Mouse (Mus musculus) CH12.LX (cell line): Measurements from ENCODE around the gene Gm21964. TPM values are rescaled to one million over a fixed set of nuclear protein-coding genes. Genes with fewer than 3 reads are reported as not detected.
A peak's percentile ranks its signal among the peaks of the same experiment; 100 is the strongest.

Source experiments
- DNase-seq: peaks from one replicate; pipeline ENCODE4 v3.0.0-alpha.2; 2013; ENCODE audit errors: extremely low read depth
- H3K27ac ChIP-seq: 2 replicates; pipeline ENCODE4 v1.5.1; 2012; ENCODE audit warnings: low read depth, mild to moderate bottlenecking, control low read depth, moderate library complexity; ENCODE audit not compliant: insufficient read depth
- H3K27me3 ChIP-seq: replicated peaks from 2 replicates; pipeline ENCODE3; 2012; ENCODE audit warnings: inconsistent platforms
- H3K36me3 ChIP-seq, 2 experiments: replicated peaks in 1 of 2; 2 replicates each; pipeline versions ENCODE3 to v1.6.1; 2012; ENCODE audit warnings: inconsistent platforms in 1 of 2, low read length in 1 of 2, mild to moderate bottlenecking in 1 of 2, mixed read lengths in 1 of 2, moderate library complexity in 1 of 2; ENCODE audit not compliant: control insufficient read depth in 1 of 2, insufficient read depth in 1 of 2
- H3K4me1 ChIP-seq, 2 experiments: 2 replicates each; pipeline ENCODE4 v1.6.1; 2012; ENCODE audit warnings: inconsistent platforms in 1 of 2, moderate library complexity in 1 of 2; ENCODE audit not compliant: insufficient read depth in 2 of 2, control insufficient read depth in 1 of 2
- H3K4me2 ChIP-seq: 2 replicates; pipeline ENCODE4 v1.6.1; 2012; ENCODE audit warnings: low read depth, mild to moderate bottlenecking, control low read depth; ENCODE audit not compliant: poor library complexity, insufficient read depth, severe bottlenecking
- H3K4me3 ChIP-seq, 3 experiments: fragments of 150-350 bp in 1 of 3; sonication (generic) in 1 of 3; replicated peaks in 1 of 3; 2 replicates each; pipeline versions ENCODE3 to v1.5.1; 2011 to 2012; ENCODE audit warnings: low read depth in 2 of 3, low read length in 2 of 3, mild to moderate bottlenecking in 2 of 3, moderate library complexity in 2 of 3, control low read depth in 1 of 3, improper control_type of control experiment in 1 of 3, inconsistent platforms in 1 of 3, mixed read lengths in 1 of 3; ENCODE audit not compliant: poor library complexity in 1 of 3
- H3K79me2 ChIP-seq: replicated peaks from 2 replicates; pipeline ENCODE4 v1.6.1; 2012; ENCODE audit warnings: mild to moderate bottlenecking, moderate library complexity; ENCODE audit not compliant: control insufficient read depth, poor library complexity, insufficient read depth, severe bottlenecking; ENCODE audit errors: extremely low read depth
- H3K9ac ChIP-seq: 2 replicates; pipeline ENCODE4 v1.6.1; 2012; ENCODE audit warnings: low read depth, mild to moderate bottlenecking, control low read depth, moderate library complexity; ENCODE audit not compliant: insufficient read depth
- H3K9me3 ChIP-seq: replicated peaks from 2 replicates; pipeline ENCODE3; 2012; ENCODE audit warnings: low read length, inconsistent platforms, mixed read lengths
- BHLHE40 ChIP-seq: IDR thresholded peaks from 2 replicates; pipeline ENCODE4 v1.6.1; 2011; ENCODE audit warnings: mild to moderate bottlenecking, low read depth, low read length, improper control_type of control experiment
- CHD1 ChIP-seq: IDR thresholded peaks from 2 replicates; pipeline ENCODE4 v1.6.1; 2012; ENCODE audit warnings: low read depth, low read length, improper control_type of control experiment, inconsistent platforms
- CHD2 ChIP-seq: IDR thresholded peaks from 2 replicates; pipeline ENCODE4 v1.6.1; 2011; ENCODE audit warnings: low read length, improper control_type of control experiment
- CTCF ChIP-seq, 2 experiments: IDR thresholded peaks in 1 of 2; conservative IDR thresholded peaks in 1 of 2; 2 replicates each; pipeline ENCODE4 v1.5.1; 2011 to 2012; ENCODE audit warnings: low read depth in 2 of 2, low read length in 2 of 2, improper control_type of control experiment in 1 of 2, inconsistent platforms in 1 of 2, mild to moderate bottlenecking in 1 of 2, moderate library complexity in 1 of 2
- E2F4 ChIP-seq: IDR thresholded peaks from 2 replicates; pipeline ENCODE4 v1.6.1; 2011; ENCODE audit warnings: low read depth, low read length, improper control_type of control experiment; ENCODE audit not compliant: insufficient replicate concordance
- ELF1 ChIP-seq: IDR thresholded peaks from 2 replicates; pipeline ENCODE4 v1.6.1; 2014; ENCODE audit warnings: low read depth, mild to moderate bottlenecking, inconsistent platforms, low read length, improper control_type of control experiment
- EP300 ChIP-seq: IDR thresholded peaks from 2 replicates; pipeline ENCODE4 v1.6.1; 2011; ENCODE audit warnings: low read length, improper control_type of control experiment
- ETS1 ChIP-seq: conservative IDR thresholded peaks from 2 replicates; pipeline ENCODE4 v1.6.1; 2012; ENCODE audit warnings: low read depth, mild to moderate bottlenecking, inconsistent platforms, low read length, improper control_type of control experiment, moderate library complexity
- GABPA ChIP-seq: IDR thresholded peaks from 2 replicates; pipeline ENCODE4 v1.6.1; 2012; ENCODE audit warnings: low read depth, low read length, improper control_type of control experiment, inconsistent platforms; ENCODE audit not compliant: insufficient replicate concordance
- IRF4 ChIP-seq: IDR thresholded peaks from 2 replicates; pipeline ENCODE4 v1.6.1; 2014; ENCODE audit warnings: low read depth, mild to moderate bottlenecking, inconsistent platforms, low read length, improper control_type of control experiment
- JUN ChIP-seq: IDR thresholded peaks from 2 replicates; pipeline ENCODE4 v1.6.1; 2011; ENCODE audit warnings: low read depth, mild to moderate bottlenecking, low read length, improper control_type of control experiment, moderate library complexity; ENCODE audit not compliant: insufficient read depth
- MAFK ChIP-seq: IDR thresholded peaks from 2 replicates; pipeline ENCODE4 v1.6.1; 2011; ENCODE audit warnings: low read length, improper control_type of control experiment; ENCODE audit not compliant: insufficient replicate concordance
- MAX ChIP-seq: IDR thresholded peaks from 2 replicates; pipeline ENCODE4 v1.6.1; 2011; ENCODE audit warnings: low read length, improper control_type of control experiment
- MAZ ChIP-seq: IDR thresholded peaks from 2 replicates; pipeline ENCODE4 v1.6.1; 2012; ENCODE audit warnings: low read depth, mild to moderate bottlenecking, inconsistent platforms, low read length, improper control_type of control experiment, moderate library complexity
- MEF2A ChIP-seq: IDR thresholded peaks from 2 replicates; pipeline ENCODE4 v1.6.1; 2014; ENCODE audit warnings: low read depth, mild to moderate bottlenecking, inconsistent platforms, low read length, improper control_type of control experiment, borderline replicate concordance
- MYC ChIP-seq: IDR thresholded peaks from 2 replicates; pipeline ENCODE4 v1.6.1; 2011; ENCODE audit warnings: low read depth, mild to moderate bottlenecking, improper control_type of control experiment, low read length
- NELFE ChIP-seq: IDR thresholded peaks from 2 replicates; pipeline ENCODE4 v1.6.1; 2011; ENCODE audit warnings: low read depth, low read length, improper control_type of control experiment
- PAX5 ChIP-seq: IDR thresholded peaks from 2 replicates; pipeline ENCODE4 v1.6.1; 2012; ENCODE audit warnings: low read length, inconsistent platforms, mixed read lengths
- POLR2AphosphoS2 ChIP-seq: IDR thresholded peaks from 2 replicates; pipeline ENCODE4 v1.6.1; 2011; ENCODE audit warnings: low read depth, low read length, improper control_type of control experiment
- RAD21 ChIP-seq: IDR thresholded peaks from 2 replicates; pipeline ENCODE4 v1.6.1; 2011; ENCODE audit warnings: low read depth, mild to moderate bottlenecking, low read length, improper control_type of control experiment, moderate library complexity
- RCOR1 ChIP-seq: conservative IDR thresholded peaks from 2 replicates; pipeline ENCODE4 v1.6.1; 2012; ENCODE audit warnings: low read depth, mild to moderate bottlenecking, inconsistent platforms, low read length, improper control_type of control experiment
- SMC3 ChIP-seq: IDR thresholded peaks from 2 replicates; pipeline ENCODE4 v1.6.1; 2011; ENCODE audit warnings: low read depth, low read length, improper control_type of control experiment
- TCF12 ChIP-seq: IDR thresholded peaks from 2 replicates; pipeline ENCODE4 v1.6.1; 2014; ENCODE audit warnings: low read depth, mild to moderate bottlenecking, inconsistent platforms, low read length, improper control_type of control experiment
- UBTF ChIP-seq: IDR thresholded peaks from 2 replicates; pipeline ENCODE4 v1.6.1; 2012; ENCODE audit warnings: low read depth, mild to moderate bottlenecking, inconsistent platforms, low read length, improper control_type of control experiment, moderate library complexity
- ZC3H11A ChIP-seq: IDR thresholded peaks from 2 replicates; pipeline ENCODE4 v1.6.1; 2012; ENCODE audit warnings: low read depth, mild to moderate bottlenecking, inconsistent platforms, low read length, improper control_type of control experiment
- ZKSCAN1 ChIP-seq: IDR thresholded peaks from 2 replicates; pipeline ENCODE4 v1.6.1; 2012; ENCODE audit warnings: low read depth, inconsistent platforms, low read length, improper control_type of control experiment, borderline replicate concordance
- dilution Hi-C: fragments of 300-500 bp; cut with MboI; formaldehyde crosslinking; loops from 2 replicates; pipeline ENCODE4 v1.14.3; 2020; ENCODE audit warnings: low sequenced_read_pairs; ENCODE audit not compliant: extremely low pct_unique_long_range_greater_than_20kb, extremely low pct_ligation_motif_present
- in situ Hi-C: fragments of 300-500 bp; cut with MboI; formaldehyde crosslinking; loops from 3 replicates; pipeline ENCODE4 v1.14.3; 2019; ENCODE audit warnings: low sequenced_read_pairs, low pct_ligation_motif_present, low pct_unique_long_range_greater_than_20kb, mixed read lengths
- polyA plus RNA-seq: library from polyadenylated mRNA; unstranded; fragments of >175 nt; gene quantifications from 2 replicates; pipeline ENCODE4 v1.2.1, GENCODE M21; 2012; ENCODE audit warnings: low read depth; ENCODE audit not compliant: insufficient read length
- total RNA-seq, 2 experiments: library from RNA; depleted of rRNA; stranded (reverse); fragments of 300-350 nt in 1 of 2; fragments of >200 nt in 1 of 2; gene quantifications; 2 replicates each; pipeline ENCODE4 v1.2.3; 2012 to 2014

The Gm21964 gene
- total and polyA plus RNA-seq, 3 experiments = not detected

DNA sequence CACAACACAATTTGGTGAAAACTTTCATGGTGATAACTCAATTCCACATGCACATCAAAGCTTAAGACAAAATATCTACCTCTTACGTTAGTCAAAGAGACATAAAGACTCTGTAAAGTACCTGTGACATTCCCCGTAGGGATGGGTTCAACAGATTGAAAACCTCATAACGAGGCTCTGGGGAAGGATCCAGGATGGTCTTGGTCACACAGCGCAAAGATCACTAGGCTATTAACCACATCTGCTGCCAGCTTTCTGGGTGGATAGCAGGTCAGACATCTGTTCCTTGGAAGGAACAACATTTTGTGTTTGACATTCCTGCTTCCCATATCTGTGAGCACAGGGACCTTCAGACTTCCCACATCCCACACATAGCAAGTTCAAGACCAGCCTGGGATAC, 31.3 kb upstream of the Gm21964 start:
- Histone ChIP-seq H3K4me2 (no peak overlapping the region), H3K9me3 (peaks cover 6% of the 10 kb centered on the region), H3K27me3 (no peaks in the 10 kb centered on the region), H3K27ac (no peak overlapping the region), H3K9ac (no peak overlapping the region), H3K79me2 (no peaks in the 10 kb centered on the region), H3K4me1 (peaks cover 8 to 13% of the 10 kb centered on the region in 2 experiments), H3K4me3 (no peak overlapping the region), H3K36me3 (no peaks in the 10 kb centered on the region)
- no peak for DNase-seq
- TF ChIP-seq BHLHE40 (no peak), MEF2A (no peak), MAZ (no peak), JUN (no peak), CHD1 (no peak), CHD2 (no peak), NELFE (no peak), MAFK (no peak), E2F4 (no peak), ELF1 (no peak), POLR2AphosphoS2 (no peak), GABPA (no peak), RAD21 (no peak), PAX5 (no peak), ZKSCAN1 (no peak), ETS1 (no peak), UBTF (no peak), EP300 (no peak)
- in situ Hi-C loops (loop anchor here (5.0 to 10.0 kb wide), 2 partner anchors 55 to 102 kb away; no protein-coding TSS in a partner anchor), dilution Hi-C loops (no loop called here)

DNA sequence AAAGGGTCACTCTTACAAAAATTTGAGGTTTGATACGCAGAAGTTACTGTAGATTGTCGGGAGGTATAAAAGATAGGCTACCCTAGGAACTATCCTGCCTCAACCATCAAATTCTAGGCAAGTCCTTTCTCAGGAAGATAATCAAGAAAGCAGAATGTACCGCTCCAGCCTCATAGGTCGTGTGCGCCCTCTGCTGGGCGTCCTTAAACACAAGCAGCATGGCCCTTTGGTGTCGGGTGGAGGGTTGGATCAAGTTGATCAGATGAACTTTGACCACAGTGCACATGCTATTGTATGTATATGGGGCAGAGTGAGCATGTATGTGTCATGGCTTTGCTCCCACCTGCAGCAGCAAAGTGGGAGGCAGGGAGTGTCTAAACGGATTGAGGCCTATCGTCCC, 29.4 kb upstream of the Gm21964 start:
- DNase-seq = peak; percentile 73
- no peak overlapping the region for H3K4me3 ChIP-seq
- no peaks in the 10 kb centered on the region for H3K27me3 ChIP-seq
- in situ Hi-C loops = loop anchor here (5.0 kb wide), 1 partner anchor 104 kb away; no protein-coding TSS in a partner anchor
- peaks cover 6% of the 10 kb centered on the region for H3K9me3 ChIP-seq
- no peak overlapping the region; the same call in 1 of the 2 replicates for H3K9ac ChIP-seq
- H3K4me1 ChIP-seq = peaks cover 8 to 15% of the 10 kb centered on the region in 2 experiments
- no peak overlapping the region for H3K4me2 ChIP-seq
- H3K79me2 ChIP-seq = no peaks in the 10 kb centered on the region
- dilution Hi-C loops = no loop called here
- no peak for TF ChIP-seq TCF12
- peak; percentile 52 for TF ChIP-seq MAX
- peak; percentile 87 to 97 for TF ChIP-seq CTCF (conservative IDR thresholded peaks at IDR 0.05 in 1 of 2, IDR thresholded peaks at IDR 0.05 in 1 of 2; ENCODE audit: low read depth in 2 of 2, low read length in 2 of 2)
- TF ChIP-seq MEF2A = 0 out of 2 replicates have a peak, but pooled peaks have one; percentile 21
- peak; percentile 93 for TF ChIP-seq RAD21
- peak; percentile 74; the same call in 1 of the 2 replicates for TF ChIP-seq MYC
- TF ChIP-seq GABPA = no peak
- TF ChIP-seq CHD2 = no peak
- no peak for TF ChIP-seq E2F4
- peak; percentile 41; the same call in 1 of the 2 replicates for TF ChIP-seq ZC3H11A
- no peak for TF ChIP-seq RCOR1
- no peak for TF ChIP-seq PAX5
- TF ChIP-seq MAZ = no peak
- TF ChIP-seq IRF4 = 0 out of 2 replicates have a peak, but pooled peaks have one; percentile 44
- TF ChIP-seq SMC3 = peak; percentile 90
- no peak for TF ChIP-seq MAFK
- no peaks in the 10 kb centered on the region for H3K36me3 ChIP-seq
- no peak overlapping the region for H3K27ac ChIP-seq
